Mouse (Mus musculus): ENCODE measurements around the gene Ppil2. TPM values are rescaled to one million over a fixed set of nuclear protein-coding genes. Genes with fewer than 3 reads are reported as not detected.

Gene Ppil2
- polyA plus RNA-seq, 1 experiment from 2014 or later, result 149 TPM

GRCm38 (mm10) chr16:17085636-17086035, 25.4 kb downstream of the Ppil2 start:
- no peaks in the 10 kb centered on the region for H3K27me3 ChIP-seq (ENCODE audit: low read depth, poor library complexity, severe bottlenecking)
- peaks cover 100% of the 10 kb centered on the region for H3K36me3 ChIP-seq
- no peak for DNase-seq (ENCODE audit: low spot score)
- WGBS, result 92% methylated on average over 4 of the region's 4 CpGs
- no peaks in the 10 kb centered on the region for H3K4me1 ChIP-seq
- H3K4me3 ChIP-seq, result no peak overlapping the region
- H3K27ac ChIP-seq (replicated peaks), result no peak overlapping the region
- H3K9me3 ChIP-seq (replicated peaks), result no peaks in the 10 kb centered on the region

- Histone ChIP-seq H3K36me3 (peaks cover 99% of the 10 kb centered on the region), H3K9me3 (replicated peaks) (no peaks in the 10 kb centered on the region), H3K27me3 (ENCODE audit: low read depth, poor library complexity, severe bottlenecking) (no peaks in the 10 kb centered on the region), H3K4me3 (no peak overlapping the region), H3K4me1 (no peaks in the 10 kb centered on the region), H3K27ac (replicated peaks) (no peak overlapping the region)
- no peak for DNase-seq (ENCODE audit: low spot score)
- 92% methylated on average over 6 of the region's 6 CpGs for WGBS
These were observed 28.8 kb downstream of the Ppil2 start for GRCm38 (mm10) chr16:17082121-17082792.

GRCm38 (mm10) chr16:17078101-17078500, 33.0 kb downstream of the Ppil2 start:
- 98% methylated on average over 7 of the region's 7 CpGs for WGBS
- Histone ChIP-seq H3K36me3 (peaks cover 99% of the 10 kb centered on the region), H3K4me1 (no peaks in the 10 kb centered on the region)

GRCm38 (mm10) chr16:17076869-17077268, 34.2 kb downstream of the Ppil2 start:
- peaks cover 2% of the 10 kb centered on the region for H3K4me1 ChIP-seq
- H3K4me3 ChIP-seq, result no peak overlapping the region
- H3K27me3 ChIP-seq (ENCODE audit: low read depth, poor library complexity, severe bottlenecking), result no peaks in the 10 kb centered on the region
- no peak for DNase-seq (ENCODE audit: low spot score)
- peaks cover 14% of the 10 kb centered on the region; the same call in 1 of the 2 replicates for H3K9me3 ChIP-seq (replicated peaks)
- H3K27ac ChIP-seq (replicated peaks), result no peak overlapping the region
- peaks cover 99% of the 10 kb centered on the region for H3K36me3 ChIP-seq

More at GRCm38 (mm10) chr16:17078101-17078500, 33.0 kb downstream of the Ppil2 start:
- DNase-seq (ENCODE audit: low spot score), result no peak
- Histone ChIP-seq H3K27ac (replicated peaks) (no peak overlapping the region), H3K9me3 (replicated peaks) (peaks cover 14% of the 10 kb centered on the region; the same call in 1 of the 2 replicates), H3K27me3 (ENCODE audit: low read depth, poor library complexity, severe bottlenecking) (no peaks in the 10 kb centered on the region), H3K4me3 (no peak overlapping the region)

- peaks cover 14% of the 10 kb centered on the region; the same call in 1 of the 2 replicates for H3K9me3 ChIP-seq (replicated peaks)
- no peaks in the 10 kb centered on the region for H3K27me3 ChIP-seq (ENCODE audit: low read depth, poor library complexity, severe bottlenecking)
- DNase-seq (ENCODE audit: low spot score), result no peak
- peaks cover 96% of the 10 kb centered on the region for H3K36me3 ChIP-seq
- no peak overlapping the region for H3K27ac ChIP-seq (replicated peaks)
- WGBS, result 97% methylated on average over 2 of the region's 2 CpGs
- peaks cover 7% of the 10 kb centered on the region for H3K4me1 ChIP-seq
- no peak overlapping the region for H3K4me3 ChIP-seq
These were observed 34.8 kb downstream of the Ppil2 start for GRCm38 (mm10) chr16:17076301-17076700.

- no peak overlapping the region for H3K27ac ChIP-seq (replicated peaks)
- no peak overlapping the region for H3K4me3 ChIP-seq
- 93% methylated on average over 7 of the region's 7 CpGs for WGBS
- peaks cover 24% of the 10 kb centered on the region for H3K4me1 ChIP-seq
- no peaks in the 10 kb centered on the region for H3K27me3 ChIP-seq (ENCODE audit: low read depth, poor library complexity, severe bottlenecking)
- DNase-seq (ENCODE audit: low spot score), result no peak
- H3K36me3 ChIP-seq, result peaks cover 67% of the 10 kb centered on the region
- peaks cover 14% of the 10 kb centered on the region; the same call in 1 of the 2 replicates for H3K9me3 ChIP-seq (replicated peaks)
These were observed 38.1 kb downstream of the Ppil2 start for GRCm38 (mm10) chr16:17073000-17073399.

GRCm38 (mm10) chr16:17070716-17071115, 40.3 kb downstream of the Ppil2 start:
- H3K27me3 ChIP-seq (ENCODE audit: low read depth, poor library complexity, severe bottlenecking), result no peaks in the 10 kb centered on the region
- H3K9me3 ChIP-seq (replicated peaks), result peaks cover 11% of the 10 kb centered on the region; the same call in 1 of the 2 replicates
- DNase-seq (ENCODE audit: low spot score), result no peak
- peaks cover 24% of the 10 kb centered on the region for H3K4me1 ChIP-seq
- peaks cover 44% of the 10 kb centered on the region for H3K36me3 ChIP-seq
- 52% methylated on average over 6 of the region's 6 CpGs for WGBS
- H3K4me3 ChIP-seq, result peak overlapping the region; percentile 87
- H3K27ac ChIP-seq (replicated peaks), result peak overlapping the region; percentile 99

GRCm38 (mm10) chr16:17069511-17070443, 41.3 kb downstream of the Ppil2 start, which contains the start of gene Ypel1:
Ypel1 (plus strand) TSS chr16:17069696.
- Histone ChIP-seq H3K4me1 (peaks cover 24% of the 10 kb centered on the region), H3K27me3 (ENCODE audit: low read depth, poor library complexity, severe bottlenecking) (no peaks in the 10 kb centered on the region), H3K27ac (replicated peaks) (peak within 1 kb of the TSS; percentile 99), H3K9me3 (replicated peaks) (peaks cover 1% of the 10 kb centered on the region; the same call in 1 of the 2 replicates), H3K4me3 (peak within 1 kb of the TSS; percentile 87), H3K36me3 (peaks cover 35% of the 10 kb centered on the region)
- WGBS, result under 1% methylated on average over 76 of the region's 76 CpGs
- DNase-seq (ENCODE audit: low spot score), result peak; percentile 94

- DNase-seq (ENCODE audit: low spot score), result no peak
- peaks cover 24% of the 10 kb centered on the region for H3K4me1 ChIP-seq
- peaks cover 13% of the 10 kb centered on the region for H3K36me3 ChIP-seq
- H3K9me3 ChIP-seq (replicated peaks), result no peaks in the 10 kb centered on the region
- H3K27me3 ChIP-seq (ENCODE audit: low read depth, poor library complexity, severe bottlenecking), result no peaks in the 10 kb centered on the region
- WGBS, result 96% methylated on average over 2 of the region's 2 CpGs
- H3K4me3 ChIP-seq, result no peak overlapping the region
- no peak overlapping the region for H3K27ac ChIP-seq (replicated peaks)
These were observed 43.5 kb downstream of the Ppil2 start for GRCm38 (mm10) chr16:17067552-17067951.

- H3K4me3 ChIP-seq, result no peak overlapping the region
- H3K9me3 ChIP-seq (replicated peaks), result no peaks in the 10 kb centered on the region
- no peak overlapping the region for H3K27ac ChIP-seq (replicated peaks)
- no peaks in the 10 kb centered on the region for H3K4me1 ChIP-seq
- H3K36me3 ChIP-seq, result no peaks in the 10 kb centered on the region
- 75% methylated on average over 1 of the region's 1 CpGs for WGBS
- no peak for DNase-seq (ENCODE audit: low spot score)
- H3K27me3 ChIP-seq (ENCODE audit: low read depth, poor library complexity, severe bottlenecking), result no peaks in the 10 kb centered on the region
These were observed 48.7 kb downstream of the Ppil2 start for GRCm38 (mm10) chr16:17062338-17062737.

GRCm38 (mm10) chr16:17055584-17055983, 55.5 kb downstream of the Ppil2 start:
- H3K27ac ChIP-seq (replicated peaks), result no peak overlapping the region
- H3K4me3 ChIP-seq, result no peak overlapping the region
- 66% methylated on average over 3 of the region's 3 CpGs for WGBS
- DNase-seq (ENCODE audit: low spot score), result no peak
- H3K9me3 ChIP-seq (replicated peaks), result no peaks in the 10 kb centered on the region
- no peaks in the 10 kb centered on the region for H3K36me3 ChIP-seq
- no peaks in the 10 kb centered on the region for H3K27me3 ChIP-seq (ENCODE audit: low read depth, poor library complexity, severe bottlenecking)
- peaks cover 5% of the 10 kb centered on the region; the same call in 1 of the 2 replicates for H3K4me1 ChIP-seq

- WGBS, result 82% methylated on average over 3 of the region's 3 CpGs
- peaks cover 5% of the 10 kb centered on the region; the same call in 1 of the 2 replicates for H3K4me1 ChIP-seq
- H3K27ac ChIP-seq (replicated peaks), result no peak overlapping the region
- no peaks in the 10 kb centered on the region for H3K9me3 ChIP-seq (replicated peaks)
- peaks cover 10% of the 10 kb centered on the region for H3K36me3 ChIP-seq
- H3K27me3 ChIP-seq (ENCODE audit: low read depth, poor library complexity, severe bottlenecking), result no peaks in the 10 kb centered on the region
- H3K4me3 ChIP-seq, result no peak overlapping the region
- DNase-seq (ENCODE audit: low spot score), result no peak
These were observed 57.2 kb downstream of the Ppil2 start for GRCm38 (mm10) chr16:17053903-17054302.
